Mouse (Mus musculus) liver, adult 2 months (tissue): ENCODE measurements around the gene Ctnnb1.

ENCODE experiments used
- CTCF ChIP-seq: fragments of 200-500 bp; IDR thresholded peaks from 2 replicates; pipeline ENCODE4 v1.5.1; 2011; ENCODE audit warnings: low read depth, low read length, control low read depth
- POLR2A ChIP-seq: fragments of 200-500 bp; IDR thresholded peaks from 2 replicates; pipeline ENCODE4 v1.6.1; 2011; ENCODE audit warnings: low read length, control low read depth; ENCODE audit not compliant: insufficient read depth; ENCODE audit errors: extremely low read depth

DNA sequence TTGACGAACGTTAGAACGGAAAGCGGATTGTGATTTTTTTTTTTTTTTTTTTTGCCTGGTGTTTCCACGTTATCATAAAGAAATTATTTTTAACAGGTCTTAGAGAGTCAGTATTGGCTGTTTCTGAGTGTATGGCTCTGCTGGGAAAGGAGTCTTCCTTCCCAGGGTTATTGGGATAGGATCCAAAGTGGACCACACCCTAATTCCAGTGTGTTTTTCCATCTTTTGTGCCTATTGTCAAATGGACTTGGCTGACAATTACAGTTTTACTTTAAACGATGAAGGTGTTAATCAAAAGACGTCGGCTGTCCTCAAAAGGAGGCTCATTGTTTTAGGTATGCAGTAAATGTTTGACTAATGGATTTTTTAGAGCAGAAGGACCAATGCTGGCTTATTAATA, 1.8 kb downstream of the Ctnnb1 start:
- no peak for TF ChIP-seq POLR2A
- no peak for TF ChIP-seq CTCF
